Mouse (Mus musculus): ENCODE data around the gene Inf2. TPM values are rescaled to one million over a fixed set of nuclear protein-coding genes. Genes with fewer than 3 reads are reported as not detected.

The Inf2 gene
- polyA plus RNA-seq, 1 experiment from 2014 or later: 1.4 TPM

DNA sequence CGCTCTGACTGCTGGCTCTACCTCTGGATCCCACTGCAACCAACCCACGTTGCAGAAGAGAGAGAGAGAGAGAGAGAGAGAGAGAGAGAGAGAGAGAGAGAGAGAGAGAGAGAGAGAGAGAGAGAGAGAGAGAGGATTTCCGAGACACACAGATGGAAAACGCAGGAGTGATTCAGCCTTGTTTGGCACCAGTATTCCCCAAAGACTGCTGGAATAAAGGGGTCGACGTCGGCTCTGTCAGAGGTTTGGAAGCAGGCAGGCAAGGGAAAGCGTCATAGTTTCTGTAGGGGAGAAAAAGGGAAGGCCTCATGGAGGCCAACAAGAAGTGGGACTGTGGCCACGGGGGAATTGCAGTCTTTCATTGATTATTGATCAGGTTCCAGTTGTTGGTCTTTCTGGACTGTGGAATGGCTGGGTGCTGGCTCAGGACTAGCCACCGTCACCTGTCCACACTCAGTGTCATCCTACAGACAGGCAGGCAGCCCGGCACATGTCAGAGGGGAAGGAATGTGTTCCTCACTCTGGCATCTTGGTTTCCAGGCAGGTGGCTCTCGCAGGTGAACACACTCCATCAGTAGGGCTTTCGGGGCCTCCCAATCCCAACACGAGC is 8.4 kb downstream of the Inf2 start:
- no peaks in the 10 kb centered on the region for H3K4me1 ChIP-seq (ENCODE audit: control insufficient read depth, insufficient read depth, low read length)
- WGBS: 79% methylated on average over 14 of the region's 14 CpGs
- no peak overlapping the region for H3K4me3 ChIP-seq (ENCODE audit: low read depth, low read length)
- no peaks in the 10 kb centered on the region for H3K27me3 ChIP-seq (ENCODE audit: control insufficient read depth, insufficient read depth, low read length)
- H3K36me3 ChIP-seq (ENCODE audit: control insufficient read depth, insufficient read depth, low read length): no peaks in the 10 kb centered on the region
- H3K9ac ChIP-seq (ENCODE audit: low read length): no peak overlapping the region
- H3K9me3 ChIP-seq (ENCODE audit: control insufficient read depth, low read length): no peaks in the 10 kb centered on the region
- DNase-seq (ENCODE audit: low spot score, missing footprints) (no peak), ATAC-seq (ENCODE audit: low FRiP score) (no peak)
- H3K27ac ChIP-seq (ENCODE audit: low read depth, low read length): no peak overlapping the region
- no peak overlapping the region for H3K4me2 ChIP-seq

DNA sequence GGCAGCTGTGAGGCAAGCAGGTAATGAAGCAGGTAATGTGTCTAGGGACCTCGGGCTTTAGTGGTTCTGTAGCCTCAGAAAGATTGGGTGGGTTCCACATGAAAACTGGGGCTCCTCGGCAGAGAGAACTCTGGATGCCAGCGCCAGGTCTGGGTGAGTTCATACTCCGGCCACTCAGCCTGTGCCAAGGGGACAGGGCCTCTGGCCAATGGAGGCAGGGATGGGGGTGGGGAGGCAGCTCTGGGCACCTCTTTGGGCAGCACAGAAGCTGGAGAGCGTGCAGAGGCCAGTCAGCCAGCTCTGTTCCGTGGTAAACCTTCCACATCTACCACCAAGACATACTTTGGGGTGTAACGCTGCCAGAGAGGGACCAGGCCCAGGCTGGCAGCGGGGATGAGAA is 9.0 kb downstream of the Inf2 start:
- WGBS: 80% methylated on average over 8 of the region's 8 CpGs
- no peak overlapping the region for H3K4me3 ChIP-seq (ENCODE audit: low read depth, low read length)

DNA sequence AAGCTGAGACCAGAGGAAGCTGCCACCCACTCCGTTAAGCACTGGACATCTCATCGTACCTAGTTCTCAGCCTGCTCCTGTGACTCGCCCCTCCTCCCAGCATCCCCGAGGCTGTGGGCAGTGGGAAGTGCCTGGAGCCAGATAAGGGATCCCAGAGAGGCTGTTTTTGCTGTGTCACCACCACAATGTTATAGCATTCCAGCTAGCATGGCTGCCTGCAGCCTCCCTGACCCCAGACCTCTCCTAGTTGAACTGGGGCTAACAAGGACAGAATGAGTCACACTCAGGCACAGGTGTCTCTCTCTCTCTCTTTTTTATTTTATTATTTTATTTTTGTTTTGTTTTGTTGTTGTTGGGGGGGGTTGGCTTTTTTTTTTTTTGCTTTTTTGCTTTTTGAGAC is 10.6 kb downstream of the Inf2 start:
- DNase-seq (ENCODE audit: low spot score, missing footprints) (no peak), ATAC-seq (ENCODE audit: low FRiP score) (no peak)
- H3K36me3 ChIP-seq (ENCODE audit: control insufficient read depth, insufficient read depth, low read length): no peaks in the 10 kb centered on the region
- H3K9ac ChIP-seq (ENCODE audit: low read length): no peak overlapping the region
- H3K4me1 ChIP-seq (ENCODE audit: control insufficient read depth, insufficient read depth, low read length): no peaks in the 10 kb centered on the region
- no peak overlapping the region for H3K4me2 ChIP-seq
- no peak overlapping the region for H3K4me3 ChIP-seq (ENCODE audit: low read depth, low read length)
- no peaks in the 10 kb centered on the region for H3K9me3 ChIP-seq (ENCODE audit: control insufficient read depth, low read length)
- H3K27ac ChIP-seq (ENCODE audit: low read depth, low read length): no peak overlapping the region
- no peaks in the 10 kb centered on the region for H3K27me3 ChIP-seq (ENCODE audit: control insufficient read depth, insufficient read depth, low read length)
- 41% methylated on average over 4 of the region's 4 CpGs for WGBS

More for the DNA sequence above, 9.0 kb downstream of the Inf2 start:
- no peaks in the 10 kb centered on the region for H3K4me1 ChIP-seq (ENCODE audit: control insufficient read depth, insufficient read depth, low read length)
- no peaks in the 10 kb centered on the region for H3K36me3 ChIP-seq (ENCODE audit: control insufficient read depth, insufficient read depth, low read length)
- H3K4me2 ChIP-seq: no peak overlapping the region
- H3K9ac ChIP-seq (ENCODE audit: low read length): no peak overlapping the region
- no peak for DNase-seq (ENCODE audit: low spot score, missing footprints)
- ATAC-seq (ENCODE audit: low FRiP score): no peak
- no peaks in the 10 kb centered on the region for H3K27me3 ChIP-seq (ENCODE audit: control insufficient read depth, insufficient read depth, low read length)
- H3K27ac ChIP-seq (ENCODE audit: low read depth, low read length): no peak overlapping the region
- no peaks in the 10 kb centered on the region for H3K9me3 ChIP-seq (ENCODE audit: control insufficient read depth, low read length)

DNA sequence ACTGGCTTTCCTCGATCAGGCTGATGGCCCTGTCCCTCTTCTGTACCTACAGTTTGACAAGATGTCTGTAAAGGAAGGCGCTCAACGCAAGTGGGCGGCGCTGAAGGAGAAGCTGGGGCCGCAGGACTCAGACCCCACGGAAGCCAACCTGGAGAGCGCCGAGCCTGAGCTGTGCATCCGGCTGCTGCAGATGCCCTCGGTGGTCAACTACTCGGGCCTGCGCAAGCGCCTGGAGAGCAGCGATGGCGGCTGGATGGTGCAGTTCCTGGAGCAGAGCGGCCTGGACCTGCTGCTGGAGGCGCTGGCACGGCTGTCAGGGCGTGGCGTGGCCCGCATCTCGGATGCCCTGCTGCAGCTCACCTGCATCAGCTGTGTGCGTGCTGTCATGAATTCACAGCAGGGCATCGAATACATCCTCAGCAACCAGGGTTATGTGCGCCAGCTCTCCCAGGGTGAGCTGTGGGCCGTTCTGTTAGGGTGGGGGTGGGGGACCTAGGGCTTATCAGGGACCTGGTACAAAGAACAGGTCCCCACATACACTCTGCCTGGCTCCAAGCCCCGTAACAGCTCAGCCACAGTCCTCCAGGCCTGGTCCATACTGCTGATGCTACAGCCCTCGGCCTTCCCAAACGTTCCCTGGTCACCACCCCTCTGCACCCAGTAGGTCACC is 11.5 kb downstream of the Inf2 start:
- Histone ChIP-seq H3K27ac (ENCODE audit: low read depth, low read length) (no peak overlapping the region), H3K4me3 (ENCODE audit: low read depth, low read length) (no peak overlapping the region), H3K36me3 (ENCODE audit: control insufficient read depth, insufficient read depth, low read length) (no peaks in the 10 kb centered on the region), H3K4me1 (ENCODE audit: control insufficient read depth, insufficient read depth, low read length) (no peaks in the 10 kb centered on the region), H3K4me2 (no peak overlapping the region), H3K9me3 (ENCODE audit: control insufficient read depth, low read length) (no peaks in the 10 kb centered on the region), H3K27me3 (ENCODE audit: control insufficient read depth, insufficient read depth, low read length) (no peaks in the 10 kb centered on the region), H3K9ac (ENCODE audit: low read length) (no peak overlapping the region)
- DNase-seq (ENCODE audit: low spot score, missing footprints) (no peak), ATAC-seq (ENCODE audit: low FRiP score) (no peak)
- 79% methylated on average over 30 of the region's 30 CpGs for WGBS

DNA sequence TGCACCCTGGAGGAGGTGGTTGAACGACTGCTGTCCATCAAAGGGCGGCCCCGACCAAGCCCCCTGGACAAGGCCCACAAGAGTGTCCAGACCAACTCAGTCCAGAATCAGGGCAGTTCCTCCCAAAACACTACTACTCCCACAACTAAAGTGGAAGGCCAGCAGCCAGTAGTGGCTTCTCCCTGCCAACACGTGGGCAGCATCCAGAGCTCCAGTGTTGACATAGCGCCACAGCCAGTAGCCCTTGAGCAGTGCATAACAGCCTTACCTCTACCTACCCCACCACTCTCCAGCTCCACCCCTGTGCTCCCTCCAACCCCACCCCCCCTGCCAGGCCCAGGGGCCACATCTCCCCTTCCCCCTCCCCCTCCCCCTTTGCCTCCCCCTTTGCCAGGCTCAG is 15.4 kb downstream of the Inf2 start:
- Histone ChIP-seq H3K9me3 (ENCODE audit: control insufficient read depth, low read length) (no peaks in the 10 kb centered on the region), H3K4me2 (no peak overlapping the region), H3K36me3 (ENCODE audit: control insufficient read depth, insufficient read depth, low read length) (no peaks in the 10 kb centered on the region), H3K9ac (ENCODE audit: low read length) (no peak overlapping the region), H3K27ac (ENCODE audit: low read depth, low read length) (no peak overlapping the region), H3K4me3 (ENCODE audit: low read depth, low read length) (no peak overlapping the region), H3K4me1 (ENCODE audit: control insufficient read depth, insufficient read depth, low read length) (no peaks in the 10 kb centered on the region), H3K27me3 (ENCODE audit: control insufficient read depth, insufficient read depth, low read length) (no peaks in the 10 kb centered on the region)
- no peak for DNase-seq (ENCODE audit: low spot score, missing footprints)
- WGBS: 84% methylated on average over 5 of the region's 5 CpGs
- no peak for ATAC-seq (ENCODE audit: low FRiP score)

DNA sequence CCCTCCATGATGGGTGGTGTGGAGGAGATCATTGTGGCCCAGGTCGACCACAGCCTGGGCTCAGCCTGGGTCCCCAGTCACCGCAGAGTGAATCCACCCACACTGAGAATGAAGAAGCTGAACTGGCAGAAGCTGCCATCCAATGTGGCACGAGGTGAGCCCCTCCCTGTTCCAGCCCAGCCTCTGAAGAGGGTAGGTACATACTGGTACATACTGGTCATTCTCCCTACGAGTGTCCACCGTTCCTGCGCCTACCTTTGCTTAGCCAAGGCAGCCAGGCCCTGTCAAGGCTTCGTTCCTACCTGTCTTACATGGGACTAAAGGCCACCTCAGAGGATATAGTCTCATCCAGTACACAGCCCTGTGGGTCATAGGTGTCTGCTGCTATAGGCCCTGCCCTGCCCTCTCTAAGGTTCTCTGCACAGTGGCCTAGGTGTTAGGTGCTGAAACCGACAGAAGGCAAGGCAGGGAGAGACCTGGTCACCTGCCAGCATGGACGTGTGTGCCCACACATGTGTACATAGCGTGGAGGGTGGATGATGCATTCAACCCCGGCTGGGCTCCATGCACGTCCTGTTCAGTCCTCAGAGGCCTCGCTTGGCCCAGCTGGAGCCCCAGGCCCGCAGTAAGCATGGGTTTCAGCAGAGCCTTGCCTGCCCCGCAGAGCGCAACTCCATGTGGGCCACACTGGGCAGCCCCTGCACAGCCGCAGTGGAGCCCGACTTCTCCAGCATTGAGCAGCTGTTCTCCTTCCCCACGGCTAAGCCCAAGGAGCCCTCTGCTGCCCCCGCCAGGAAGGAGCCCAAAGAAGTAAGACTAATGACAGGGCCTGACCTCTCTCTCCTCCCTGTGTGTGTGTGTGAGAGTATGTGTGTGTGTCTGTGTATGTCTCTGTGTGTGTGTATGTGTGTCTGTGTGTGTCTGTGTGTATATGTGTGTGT is 16.4 kb downstream of the Inf2 start:
- Histone ChIP-seq H3K36me3 (ENCODE audit: control insufficient read depth, insufficient read depth, low read length) (no peaks in the 10 kb centered on the region), H3K9ac (ENCODE audit: low read length) (no peak overlapping the region), H3K27ac (ENCODE audit: low read depth, low read length) (no peak overlapping the region), H3K9me3 (ENCODE audit: control insufficient read depth, low read length) (no peaks in the 10 kb centered on the region), H3K4me2 (no peak overlapping the region), H3K4me1 (ENCODE audit: control insufficient read depth, insufficient read depth, low read length) (no peaks in the 10 kb centered on the region), H3K4me3 (ENCODE audit: low read depth, low read length) (no peak overlapping the region), H3K27me3 (ENCODE audit: control insufficient read depth, insufficient read depth, low read length) (no peaks in the 10 kb centered on the region)
- ATAC-seq (ENCODE audit: low FRiP score) (peak; percentile 47), DNase-seq (ENCODE audit: low spot score, missing footprints) (peak; percentile 88)
- WGBS: 66% methylated on average over 20 of the region's 20 CpGs

DNA sequence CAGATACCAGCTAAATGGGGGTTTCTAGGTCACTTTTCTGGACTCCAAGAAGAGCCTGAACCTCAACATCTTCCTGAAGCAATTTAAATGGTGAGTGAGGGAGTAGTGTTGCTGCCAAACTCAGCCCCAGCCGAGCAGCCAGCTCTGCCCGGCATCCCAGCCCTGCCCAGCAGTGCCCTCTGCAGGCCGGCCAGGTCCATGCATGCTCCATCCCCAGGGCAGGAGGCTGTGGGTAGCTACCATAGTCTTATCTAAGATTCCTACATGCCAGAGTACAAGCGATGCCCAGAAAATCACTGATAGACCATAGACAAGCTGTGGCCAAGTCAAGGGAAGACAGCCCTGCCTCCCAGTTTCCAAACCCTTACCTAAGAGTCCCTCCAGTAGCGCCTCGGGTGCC is 17.2 kb downstream of the Inf2 start:
- 45% methylated on average over 6 of the region's 6 CpGs for WGBS
- no peaks in the 10 kb centered on the region for H3K4me1 ChIP-seq (ENCODE audit: control insufficient read depth, insufficient read depth, low read length)
- no peak overlapping the region for H3K4me2 ChIP-seq
- no peak overlapping the region for H3K27ac ChIP-seq (ENCODE audit: low read depth, low read length)
- DNase-seq (ENCODE audit: low spot score, missing footprints) (peak; percentile 97), ATAC-seq (ENCODE audit: low FRiP score) (peak; percentile 73)
- H3K4me3 ChIP-seq (ENCODE audit: low read depth, low read length): no peak overlapping the region
- no peaks in the 10 kb centered on the region for H3K36me3 ChIP-seq (ENCODE audit: control insufficient read depth, insufficient read depth, low read length)
- H3K9ac ChIP-seq (ENCODE audit: low read length): no peak overlapping the region
- H3K27me3 ChIP-seq (ENCODE audit: control insufficient read depth, insufficient read depth, low read length): no peaks in the 10 kb centered on the region
- H3K9me3 ChIP-seq (ENCODE audit: control insufficient read depth, low read length): no peaks in the 10 kb centered on the region

DNA sequence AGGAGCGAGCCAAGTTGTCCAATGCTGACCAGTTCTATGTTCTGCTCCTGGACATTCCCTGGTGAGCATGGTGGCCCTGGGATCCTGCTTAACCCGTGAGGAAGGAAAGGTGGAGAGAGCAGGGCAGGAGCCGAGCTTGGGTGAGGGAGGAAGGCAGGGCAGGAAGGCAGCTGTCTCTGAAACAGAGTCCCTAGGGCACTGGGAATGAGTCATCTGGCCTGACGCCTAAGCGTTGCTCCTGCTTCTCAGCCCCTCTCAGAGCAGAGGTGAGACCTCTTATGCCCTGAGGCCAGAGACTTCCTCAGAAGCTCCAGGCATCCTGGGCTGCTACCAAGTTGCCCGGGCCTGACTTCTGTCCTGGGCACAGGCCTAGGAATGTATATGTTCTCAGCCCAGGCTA is 18.4 kb downstream of the Inf2 start:
- Histone ChIP-seq H3K4me1 (ENCODE audit: control insufficient read depth, insufficient read depth, low read length) (no peaks in the 10 kb centered on the region), H3K36me3 (ENCODE audit: control insufficient read depth, insufficient read depth, low read length) (no peaks in the 10 kb centered on the region), H3K9ac (ENCODE audit: low read length) (no peak overlapping the region), H3K27me3 (ENCODE audit: control insufficient read depth, insufficient read depth, low read length) (no peaks in the 10 kb centered on the region), H3K9me3 (ENCODE audit: control insufficient read depth, low read length) (no peaks in the 10 kb centered on the region), H3K4me3 (ENCODE audit: low read depth, low read length) (no peak overlapping the region), H3K27ac (ENCODE audit: low read depth, low read length) (no peak overlapping the region), H3K4me2 (no peak overlapping the region)
- 86% methylated on average over 6 of the region's 6 CpGs for WGBS
- no peak for ATAC-seq (ENCODE audit: low FRiP score)
- DNase-seq (ENCODE audit: low spot score, missing footprints): no peak

DNA sequence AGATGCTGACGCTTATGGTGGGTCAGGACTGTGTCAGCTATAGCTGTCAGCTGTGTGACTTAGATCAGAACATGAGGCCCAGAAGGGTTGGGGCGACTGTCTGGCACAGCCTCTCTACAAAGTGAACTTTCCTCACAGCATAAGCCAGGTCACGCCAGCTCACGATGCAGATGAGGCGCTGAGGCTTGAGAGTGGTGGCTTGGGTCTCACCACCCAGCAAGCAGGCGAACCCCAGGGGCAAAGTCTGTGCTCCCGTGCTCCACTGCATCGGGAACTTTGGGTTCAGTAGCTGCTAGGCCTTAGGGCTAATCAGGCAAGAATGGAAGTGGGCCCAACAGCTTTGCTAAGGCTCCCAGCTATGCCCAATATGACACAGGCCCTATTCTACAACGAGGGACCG is 20.4 kb downstream of the Inf2 start:
- H3K4me3 ChIP-seq (ENCODE audit: low read depth, low read length): no peak overlapping the region
- 93% methylated on average over 10 of the region's 10 CpGs for WGBS

More for the DNA sequence above, 20.4 kb downstream of the Inf2 start:
- Histone ChIP-seq H3K36me3 (ENCODE audit: control insufficient read depth, insufficient read depth, low read length) (no peaks in the 10 kb centered on the region), H3K4me2 (no peak overlapping the region), H3K9ac (ENCODE audit: low read length) (no peak overlapping the region), H3K27ac (ENCODE audit: low read depth, low read length) (no peak overlapping the region), H3K27me3 (ENCODE audit: control insufficient read depth, insufficient read depth, low read length) (no peaks in the 10 kb centered on the region), H3K9me3 (ENCODE audit: control insufficient read depth, low read length) (no peaks in the 10 kb centered on the region), H3K4me1 (ENCODE audit: control insufficient read depth, insufficient read depth, low read length) (no peaks in the 10 kb centered on the region)
- DNase-seq (ENCODE audit: low spot score, missing footprints) (no peak), ATAC-seq (ENCODE audit: low FRiP score) (no peak)
